Mouse (Mus musculus) intestine, postnatal 0 days (tissue): ENCODE measurements at regions not wholly inside any gene's neighbourhood (a gene's known extent, or its start where the extent isn't known, plus 50 kb on each side); places are given as distances from the start of the nearest gene placed in this dataset.
"Not testable (repeated sequence)": the region's sequence is repeated elsewhere in the genome, so short reads cannot be mapped to it uniquely, and the experiment has no call there.

ENCODE experiments used
- ATAC-seq: fragments of 200-750 bp; cut with Nextera tagmentation; 2 replicates; pipeline ENCODE4 v1.8.0; 2017; ENCODE audit warnings: mild to moderate bottlenecking, moderate TSS enrichment, moderate library complexity
- H3K27ac ChIP-seq: fragments of 300-500 bp; sonication (generic); 2 replicates; pipeline ENCODE4 v1.5.1; 2014; ENCODE audit warnings: mild to moderate bottlenecking, low read depth, low read length, moderate library complexity
- H3K27me3 ChIP-seq: fragments of 300-500 bp; sonication (generic); replicated peaks from 2 replicates; pipeline ENCODE4 v1.6.1; 2014; ENCODE audit warnings: low read length, mixed read lengths; ENCODE audit not compliant: control insufficient read depth, insufficient read depth
- H3K36me3 ChIP-seq: fragments of 300-500 bp; sonication (generic); 2 replicates; pipeline ENCODE4 v1.6.1; 2014; ENCODE audit warnings: mild to moderate bottlenecking, moderate library complexity; ENCODE audit not compliant: control insufficient read depth, insufficient read depth
- H3K4me1 ChIP-seq: fragments of 300-500 bp; sonication (generic); replicated peaks from 2 replicates; pipeline ENCODE4 v1.6.1; 2014; ENCODE audit warnings: antibody characterized with exemption, low read length, mixed read lengths; ENCODE audit not compliant: control insufficient read depth, insufficient read depth
- H3K4me2 ChIP-seq: fragments of 300-500 bp; sonication (generic); replicated peaks from 2 replicates; pipeline ENCODE4 v1.6.1; 2014; ENCODE audit warnings: low read depth, mild to moderate bottlenecking, moderate library complexity
- H3K4me3 ChIP-seq: fragments of 300-500 bp; sonication (generic); 2 replicates; pipeline ENCODE4 v1.5.1; 2014; ENCODE audit warnings: low read depth, low read length
- H3K9ac ChIP-seq: fragments of 300-500 bp; sonication (generic); 2 replicates; pipeline ENCODE4 v1.6.1; 2014; ENCODE audit warnings: mild to moderate bottlenecking, low read depth, low read length
- H3K9me3 ChIP-seq: fragments of 300-500 bp; sonication (generic); 2 replicates; pipeline ENCODE4 v1.6.1; 2016; ENCODE audit warnings: mixed run types; ENCODE audit not compliant: control insufficient read depth
- CTCF ChIP-seq: sonication (generic); IDR thresholded peaks from 2 replicates; pipeline ENCODE4 v1.5.1; 2016; ENCODE audit warnings: low read depth, mild to moderate bottlenecking, control low read depth, antibody characterized with exemption, moderate library complexity
- WGBS: fragments of 180-500 bp; shearing (Covaris S2); extraction: QIAGEN DNeasy Blood & Tissue Kit; methylation state at CpG from one replicate; pipeline ENCODE4 v1.1.7; 2014; 5-methylcytosine and 5-hydroxymethylcytosine counted together

GRCm38 (mm10) chr10:66694549-66695285 lies 401.2 kb upstream of the Jmjd1c start:
- no peaks in the 10 kb centered on the region for H3K36me3 ChIP-seq
- WGBS, result 89% methylated on average over 11 of the region's 11 CpGs
- no peak overlapping the region for H3K27ac ChIP-seq
- no peak for TF ChIP-seq CTCF
- H3K4me3 ChIP-seq, result no peak overlapping the region
- peaks cover 2% of the 10 kb centered on the region; the same call in 1 of the 2 replicates for H3K9me3 ChIP-seq
- no peaks in the 10 kb centered on the region for H3K4me1 ChIP-seq
- H3K27me3 ChIP-seq, result no peaks in the 10 kb centered on the region
- no peak overlapping the region for H3K4me2 ChIP-seq
- H3K9ac ChIP-seq, result no peak overlapping the region
- ATAC-seq, result no peak

- not testable (repeated sequence) for H3K4me1 ChIP-seq, H3K9ac ChIP-seq, H3K9me3 ChIP-seq, H3K27ac ChIP-seq, ATAC-seq, H3K4me3 ChIP-seq, H3K36me3 ChIP-seq, H3K27me3 ChIP-seq, H3K4me2 ChIP-seq
- WGBS, result 88% methylated on average over 9 of the region's 9 CpGs
Measured at GRCm38 (mm10) chr10:66714926-66715325, 381.0 kb upstream of the Jmjd1c start.

- no peak overlapping the region for H3K4me2 ChIP-seq
- H3K4me3 ChIP-seq, result no peak overlapping the region
- H3K36me3 ChIP-seq, result no peaks in the 10 kb centered on the region
- 66% methylated on average over 7 of the region's 7 CpGs for WGBS
- no peak for ATAC-seq
- H3K4me1 ChIP-seq, result no peaks in the 10 kb centered on the region
- H3K27me3 ChIP-seq, result no peaks in the 10 kb centered on the region
- no peaks in the 10 kb centered on the region for H3K9me3 ChIP-seq
- no peak overlapping the region for H3K9ac ChIP-seq
- no peak overlapping the region for H3K27ac ChIP-seq
- no peak for TF ChIP-seq CTCF
Measured at GRCm38 (mm10) chr10:66717909-66718308, 378.0 kb upstream of the Jmjd1c start.

GRCm38 (mm10) chr10:66719796-66720195 lies 376.1 kb upstream of the Jmjd1c start:
- Histone ChIP-seq H3K27me3 (no peaks in the 10 kb centered on the region), H3K4me1 (no peaks in the 10 kb centered on the region), H3K36me3 (no peaks in the 10 kb centered on the region), H3K4me3 (no peak overlapping the region), H3K9ac (no peak overlapping the region), H3K4me2 (no peak overlapping the region), H3K9me3 (no peaks in the 10 kb centered on the region), H3K27ac (no peak overlapping the region)
- WGBS, result 91% methylated on average over 11 of the region's 11 CpGs
- no peak for ATAC-seq
- TF ChIP-seq CTCF, result no peak

- Histone ChIP-seq H3K4me3 (no peak overlapping the region), H3K27me3 (no peaks in the 10 kb centered on the region), H3K9ac (no peak overlapping the region), H3K9me3 (no peaks in the 10 kb centered on the region), H3K4me2 (no peak overlapping the region), H3K27ac (no peak overlapping the region), H3K36me3 (no peaks in the 10 kb centered on the region), H3K4me1 (no peaks in the 10 kb centered on the region)
- ATAC-seq, result no peak
- TF ChIP-seq CTCF, result no peak
- WGBS, result 89% methylated on average over 5 of the region's 5 CpGs
Measured at GRCm38 (mm10) chr10:66733631-66734030, 362.3 kb upstream of the Jmjd1c start.

GRCm38 (mm10) chr10:66734853-66735252 lies 361.1 kb upstream of the Jmjd1c start:
- no peak overlapping the region for H3K27ac ChIP-seq
- no peak overlapping the region for H3K4me2 ChIP-seq
- ATAC-seq, result no peak
- no peak overlapping the region for H3K9ac ChIP-seq
- H3K9me3 ChIP-seq, result no peaks in the 10 kb centered on the region
- 72% methylated on average over 5 of the region's 5 CpGs for WGBS
- no peaks in the 10 kb centered on the region for H3K27me3 ChIP-seq
- TF ChIP-seq CTCF, result peak; percentile 55
- no peaks in the 10 kb centered on the region for H3K4me1 ChIP-seq
- H3K4me3 ChIP-seq, result no peak overlapping the region
- H3K36me3 ChIP-seq, result no peaks in the 10 kb centered on the region
